Mouse (Mus musculus) myocyte (in vitro differentiated cells): ENCODE measurements around the gene Grk1. TPM values are rescaled to one million over a fixed set of nuclear protein-coding genes. Genes with fewer than 3 reads are reported as not detected.

Experiments used
- H3K27me3 ChIP-seq: one replicate; pipeline ENCODE4 v1.6.1; 2011; ENCODE audit not compliant: control insufficient read depth, insufficient read depth, insufficient read length
- H3K36me3 ChIP-seq: one replicate; pipeline ENCODE4 v1.6.1; 2011; ENCODE audit not compliant: control insufficient read depth, insufficient read depth
- H3K4me2 ChIP-seq: one replicate; pipeline ENCODE4 v1.6.1; 2011; ENCODE audit warnings: low read depth, control low read depth
- H3K4me3 ChIP-seq: one replicate; pipeline ENCODE4 v1.5.1; 2011; ENCODE audit warnings: mild to moderate bottlenecking, control low read depth, moderate library complexity
- H3K79me2 ChIP-seq: one replicate; pipeline ENCODE4 v1.6.1; 2011; ENCODE audit not compliant: control insufficient read depth, insufficient read depth
- H3ac ChIP-seq: one replicate; pipeline ENCODE4 v1.6.1; 2011; ENCODE audit not compliant: control insufficient read depth, insufficient read length
- CEBPB ChIP-seq: IDR thresholded peaks from 2 replicates; pipeline ENCODE4 v1.6.1; 2011; ENCODE audit warnings: mild to moderate bottlenecking, moderate library complexity; ENCODE audit not compliant: poor library complexity, insufficient read depth, severe bottlenecking
- E2F4 ChIP-seq: IDR thresholded peaks from one replicate; pipeline ENCODE4 v1.6.1; 2011; ENCODE audit warnings: mild to moderate bottlenecking, control low read depth, moderate library complexity; ENCODE audit not compliant: insufficient read depth
- MAX ChIP-seq: IDR thresholded peaks from one replicate; pipeline ENCODE4 v1.6.1; 2011; ENCODE audit warnings: low read depth, mild to moderate bottlenecking, control low read depth
- MYOD1 ChIP-seq, 3 experiments: IDR thresholded peaks; one replicate each; pipeline ENCODE4 v1.6.1; 2011; ENCODE audit warnings: control low read depth in 2 of 3, low read depth in 2 of 3, mild to moderate bottlenecking in 2 of 3, moderate library complexity in 1 of 3; ENCODE audit not compliant: insufficient read length in 2 of 3, control insufficient read depth in 1 of 3
- MYOG ChIP-seq, 3 experiments: IDR thresholded peaks; one replicate each; pipeline ENCODE4 v1.6.1; 2011; ENCODE audit warnings: control low read depth in 2 of 3, low read depth in 2 of 3, mild to moderate bottlenecking in 2 of 3; ENCODE audit not compliant: insufficient read length in 2 of 3, control insufficient read depth in 1 of 3, insufficient read depth in 1 of 3
- POLR2A ChIP-seq: IDR thresholded peaks from one replicate; pipeline ENCODE4 v1.6.1; 2011; ENCODE audit warnings: low read depth, mild to moderate bottlenecking, control low read depth, moderate library complexity; ENCODE audit not compliant: insufficient read length
- POLR2AphosphoS2 ChIP-seq: IDR thresholded peaks from one replicate; pipeline ENCODE4 v1.6.1; 2011; ENCODE audit warnings: low read depth, control low read depth; ENCODE audit not compliant: insufficient read length
- REST ChIP-seq: IDR thresholded peaks from one replicate; pipeline ENCODE4 v1.6.1; 2011; ENCODE audit warnings: mild to moderate bottlenecking, control low read depth, moderate library complexity; ENCODE audit not compliant: insufficient read depth, insufficient read length
- SRF ChIP-seq: IDR thresholded peaks from one replicate; pipeline ENCODE4 v1.6.1; 2011; ENCODE audit warnings: low read depth; ENCODE audit not compliant: control insufficient read depth, insufficient read length
- TCF12 ChIP-seq: IDR thresholded peaks from one replicate; pipeline ENCODE4 v1.6.1; 2011; ENCODE audit warnings: mild to moderate bottlenecking, control low read depth; ENCODE audit not compliant: poor library complexity, insufficient read depth, severe bottlenecking
- TCF3 ChIP-seq: IDR thresholded peaks from one replicate; pipeline ENCODE4 v1.6.1; 2011; ENCODE audit warnings: low read depth, control low read depth; ENCODE audit not compliant: insufficient read length
- USF1 ChIP-seq: IDR thresholded peaks from one replicate; pipeline ENCODE4 v1.6.1; 2011; ENCODE audit warnings: low read depth, mild to moderate bottlenecking, control low read depth, moderate library complexity
- polyA plus RNA-seq: library from polyadenylated mRNA; unstranded; fragments of >200 nt; fragmentation: generic; extraction: Trizol; gene quantifications from one replicate; pipeline ENCODE4 v1.2.1, GENCODE M21; 2012; ENCODE audit warnings: missing spikeins

The Grk1 gene
- under 0.01 TPM for polyA plus RNA-seq

DNA sequence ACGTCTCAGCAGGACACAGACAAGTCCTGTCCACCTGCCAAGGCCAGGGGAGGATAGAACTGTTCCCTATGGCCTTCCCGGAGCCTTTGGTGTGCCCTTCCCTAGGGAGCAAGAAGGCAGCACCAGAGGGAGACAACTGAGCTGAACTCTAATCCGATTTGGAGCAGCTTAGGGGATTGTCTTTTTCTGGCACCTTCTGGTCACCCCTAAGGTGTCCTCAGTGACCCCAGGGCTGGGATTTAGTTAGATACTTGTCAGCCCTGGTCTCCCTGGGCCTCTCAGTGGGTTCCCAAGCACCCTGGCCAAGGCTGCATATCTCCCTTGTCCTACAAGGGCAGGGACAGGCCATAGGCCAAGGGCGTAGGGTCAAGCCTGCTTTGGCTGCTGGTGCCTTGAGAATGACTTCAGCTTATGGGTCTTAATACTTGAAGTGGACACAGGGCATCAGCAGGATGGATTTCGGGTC is at the start of gene Grk1:
Gene Grk1, plus strand, starts transcription at position 416 of the 466 bp plus-strand sequence.
- H3K4me3 ChIP-seq = no peak within 1 kb of the TSS
- TF ChIP-seq TCF3 (no peak), REST (no peak), SRF (no peak), TCF12 (no peak), POLR2AphosphoS2 (no peak)
- no peak within 1 kb of the TSS for H3ac ChIP-seq
- H3K4me2 ChIP-seq = no peak within 1 kb of the TSS
- H3K79me2 ChIP-seq = no peaks in the 10 kb centered on the region
- H3K27me3 ChIP-seq = peaks cover 49% of the 10 kb centered on the region
- H3K36me3 ChIP-seq = no peaks in the 10 kb centered on the region

DNA sequence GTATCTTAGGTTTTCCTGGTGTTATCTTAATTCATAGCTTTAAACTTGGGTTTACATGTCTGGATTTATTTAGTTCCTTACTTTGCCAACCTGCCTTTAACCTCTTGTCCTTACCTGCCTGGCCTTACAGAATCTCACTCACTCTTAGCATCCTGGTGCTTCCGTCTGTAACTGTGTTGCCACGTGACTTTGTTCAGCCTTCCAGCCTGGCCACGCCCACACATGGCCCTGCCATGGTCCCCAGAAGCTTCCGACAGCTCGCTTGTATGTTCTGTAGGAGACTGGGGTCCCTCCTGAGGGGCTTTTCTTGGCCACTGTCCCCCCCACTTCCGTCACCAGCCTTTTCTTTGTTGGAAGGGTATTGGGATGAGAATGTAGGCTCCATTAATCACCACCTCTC is 48.7 kb upstream of the Grk1 start:
- H3K4me3 ChIP-seq = no peak overlapping the region

DNA sequence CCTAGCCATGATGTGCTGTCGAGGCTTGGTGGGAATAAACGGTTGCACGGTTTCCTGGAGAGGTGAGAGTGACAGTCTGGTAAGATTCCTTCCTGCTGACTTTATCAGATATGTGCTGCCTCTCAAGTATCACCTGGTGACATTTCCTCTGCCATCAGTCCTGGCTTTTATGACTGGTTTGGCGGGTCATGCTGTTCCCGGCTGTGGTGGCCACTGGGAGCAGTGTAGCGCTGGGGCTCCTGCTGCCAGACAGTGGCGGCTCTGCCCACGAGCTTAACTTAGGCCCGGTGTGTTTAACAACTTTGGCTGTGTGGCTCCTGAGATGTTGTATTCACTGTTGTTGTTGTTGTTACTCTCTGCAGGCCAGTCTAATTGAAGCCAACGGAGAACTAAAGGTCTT is 48.2 kb upstream of the Grk1 start:
- Histone ChIP-seq H3K4me2 (no peak overlapping the region), H3K4me3 (no peak overlapping the region), H3K79me2 (peaks cover 71% of the 10 kb centered on the region), H3K36me3 (peaks cover 30% of the 10 kb centered on the region), H3K27me3 (no peaks in the 10 kb centered on the region), H3ac (no peak overlapping the region)
- TF ChIP-seq MYOG (IDR thresholded peaks at IDR 0.05; ENCODE audit: control insufficient read depth in 1 of 3, insufficient read depth in 1 of 3, insufficient read length in 2 of 3, low read depth in 2 of 3) (no peak), POLR2AphosphoS2 (no peak), MYOD1 (IDR thresholded peaks at IDR 0.05; ENCODE audit: control insufficient read depth in 1 of 3, insufficient read length in 2 of 3, low read depth in 2 of 3) (no peak), TCF3 (no peak)

More for the DNA sequence above, 48.7 kb upstream of the Grk1 start:
- TF ChIP-seq MAX (no peak), MYOG (IDR thresholded peaks at IDR 0.05; ENCODE audit: control insufficient read depth in 1 of 3, insufficient read depth in 1 of 3, insufficient read length in 2 of 3, low read depth in 2 of 3) (no peak), USF1 (no peak), TCF3 (no peak), TCF12 (no peak), CEBPB (no peak), REST (no peak), MYOD1 (IDR thresholded peaks at IDR 0.05; ENCODE audit: control insufficient read depth in 1 of 3, insufficient read length in 2 of 3, low read depth in 2 of 3) (no peak), POLR2AphosphoS2 (no peak), POLR2A (no peak), SRF (no peak), E2F4 (no peak)
- Histone ChIP-seq H3K27me3 (no peaks in the 10 kb centered on the region), H3K79me2 (peaks cover 69% of the 10 kb centered on the region), H3ac (no peak overlapping the region), H3K36me3 (peaks cover 29% of the 10 kb centered on the region), H3K4me2 (no peak overlapping the region)

DNA sequence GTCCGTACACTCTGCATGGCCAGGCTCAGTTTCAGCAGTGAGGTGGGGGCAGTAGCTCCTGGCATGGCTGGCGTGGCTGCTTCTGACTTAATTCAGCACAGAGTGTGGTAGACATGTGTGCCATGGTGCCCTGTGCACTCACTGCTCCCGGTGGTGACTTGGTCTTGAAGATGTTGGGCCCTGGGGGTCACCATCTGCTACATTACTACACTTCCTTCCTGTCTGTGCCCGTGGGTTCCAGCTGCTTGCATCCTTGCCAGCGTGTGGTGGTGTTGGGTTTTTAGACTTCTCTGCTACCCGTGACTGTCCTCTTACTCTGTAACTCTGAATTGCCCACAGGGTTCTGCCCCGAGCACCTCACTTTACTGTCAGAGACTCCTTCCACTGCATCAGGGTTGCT is 44.7 kb upstream of the Grk1 start:
- Histone ChIP-seq H3K36me3 (peaks cover 46% of the 10 kb centered on the region), H3K4me3 (no peak overlapping the region), H3K79me2 (peaks cover 65% of the 10 kb centered on the region), H3ac (no peak overlapping the region), H3K4me2 (no peak overlapping the region), H3K27me3 (no peaks in the 10 kb centered on the region)
- TF ChIP-seq SRF (no peak), REST (no peak), USF1 (no peak), TCF12 (no peak), MYOG (IDR thresholded peaks at IDR 0.05; ENCODE audit: control insufficient read depth in 1 of 3, insufficient read depth in 1 of 3, insufficient read length in 2 of 3, low read depth in 2 of 3) (no peak), E2F4 (no peak), TCF3 (no peak), POLR2AphosphoS2 (no peak)

DNA sequence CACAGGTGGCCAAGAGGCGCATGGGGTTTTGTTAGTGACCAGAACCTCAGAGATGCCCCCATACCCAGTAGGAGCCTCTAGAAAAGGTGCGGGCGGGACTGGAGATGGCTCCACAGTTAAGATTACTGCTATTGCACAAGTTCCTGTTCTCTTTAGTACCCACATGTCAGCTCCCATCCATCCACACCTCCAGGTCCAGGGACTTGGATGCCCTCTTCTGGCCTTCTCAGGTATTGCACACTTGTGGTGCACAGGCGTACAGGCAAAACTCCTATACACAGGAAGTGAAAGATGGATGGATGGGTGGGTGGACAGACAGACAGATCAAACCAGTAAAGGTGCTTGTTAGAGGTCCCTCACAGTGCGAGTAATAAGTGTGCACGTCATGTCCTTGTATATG is 43.0 kb upstream of the Grk1 start:
- Histone ChIP-seq H3K36me3 (peaks cover 52% of the 10 kb centered on the region), H3K79me2 (peaks cover 60% of the 10 kb centered on the region), H3K4me2 (no peak overlapping the region), H3ac (no peak overlapping the region), H3K4me3 (no peak overlapping the region), H3K27me3 (no peaks in the 10 kb centered on the region)
- TF ChIP-seq POLR2A (no peak), MYOD1 (IDR thresholded peaks at IDR 0.05; ENCODE audit: control insufficient read depth in 1 of 3, insufficient read length in 2 of 3, low read depth in 2 of 3) (no peak), REST (no peak), E2F4 (no peak), POLR2AphosphoS2 (no peak), MYOG (IDR thresholded peaks at IDR 0.05; ENCODE audit: control insufficient read depth in 1 of 3, insufficient read depth in 1 of 3, insufficient read length in 2 of 3, low read depth in 2 of 3) (no peak), TCF3 (no peak), CEBPB (no peak), USF1 (no peak), SRF (no peak), TCF12 (no peak), MAX (no peak)
